Mouse (Mus musculus): ENCODE results near the gene Fkbp14.

Fkbp14 gene

GRCm38 (mm10) chr6:54597208-54597607 lies at the start of gene Fkbp14:
Gene Fkbp14 (minus strand): TSS chr6:54597308.
- no peak for DNase-seq

GRCm38 (mm10) chr6:54643181-54643580 lies 46.1 kb upstream of the Fkbp14 start:
- DNase-seq = no peak

GRCm38 (mm10) chr6:54641953-54642352 lies 44.8 kb upstream of the Fkbp14 start:
- DNase-seq = no peak

- DNase-seq = no peak
Observed at GRCm38 (mm10) chr6:54639877-54640276, 42.8 kb upstream of the Fkbp14 start.

- peak in 1 of 2 experiments; percentile 13 for DNase-seq
Observed at GRCm38 (mm10) chr6:54631462-54631861, 34.4 kb upstream of the Fkbp14 start.

- peak; percentile 44 to 48 for DNase-seq
Observed at GRCm38 (mm10) chr6:54629734-54630133, 32.6 kb upstream of the Fkbp14 start.

GRCm38 (mm10) chr6:54628381-54628780 lies 31.3 kb upstream of the Fkbp14 start:
- DNase-seq = no peak

- DNase-seq = no peak
Observed at GRCm38 (mm10) chr6:54620357-54620756, 23.2 kb upstream of the Fkbp14 start.

GRCm38 (mm10) chr6:54619530-54619929 lies 22.4 kb upstream of the Fkbp14 start:
- DNase-seq = no peak

- DNase-seq = no peak
Observed at GRCm38 (mm10) chr6:54617363-54617762, 20.3 kb upstream of the Fkbp14 start.

GRCm38 (mm10) chr6:54606241-54606640 lies 9.1 kb upstream of the Fkbp14 start:
- no peak for DNase-seq

- DNase-seq = peak; percentile 35 to 48
Observed at GRCm38 (mm10) chr6:54604001-54604715, 7.0 kb upstream of the Fkbp14 start.

GRCm38 (mm10) chr6:54602891-54603290 lies 5.8 kb upstream of the Fkbp14 start:
- no peak for DNase-seq

- DNase-seq = no peak
Observed at GRCm38 (mm10) chr6:54600681-54601347, 3.7 kb upstream of the Fkbp14 start.

GRCm38 (mm10) chr6:54597711-54598110 lies 603 bp upstream of the Fkbp14 start:
- DNase-seq = peak; percentile 32 to 44

GRCm38 (mm10) chr6:54595330-54595878 lies 1.7 kb downstream of the Fkbp14 start:
- DNase-seq = no peak

GRCm38 (mm10) chr6:54594469-54595329 lies 2.4 kb downstream of the Fkbp14 start, which contains the start of gene Plekha8:
Gene Plekha8 (plus strand): TSS chr6:54595111.
- peak; percentile 92 for DNase-seq

- peak; percentile 39 to 74 for DNase-seq
Observed at GRCm38 (mm10) chr6:54593766-54594468, 3.2 kb downstream of the Fkbp14 start.

- DNase-seq = peak; percentile 95 to 96
Observed at GRCm38 (mm10) chr6:54592938-54593535, 4.1 kb downstream of the Fkbp14 start.

- DNase-seq = no peak
Observed at GRCm38 (mm10) chr6:54591778-54592177, 5.3 kb downstream of the Fkbp14 start.

GRCm38 (mm10) chr6:54590691-54591090 lies 6.4 kb downstream of the Fkbp14 start:
- no peak for DNase-seq

GRCm38 (mm10) chr6:54588212-54588611 lies 8.9 kb downstream of the Fkbp14 start:
- DNase-seq = no peak
